Mouse (Mus musculus): ENCODE results near the gene Tomm40l. TPM values are rescaled to one million over a fixed set of nuclear protein-coding genes. Genes with fewer than 3 reads are reported as not detected.

The Tomm40l gene
- polyA plus RNA-seq (2012; rRNA removed) = 75.9 and 77.3 TPM in 2 replicates

DNA sequence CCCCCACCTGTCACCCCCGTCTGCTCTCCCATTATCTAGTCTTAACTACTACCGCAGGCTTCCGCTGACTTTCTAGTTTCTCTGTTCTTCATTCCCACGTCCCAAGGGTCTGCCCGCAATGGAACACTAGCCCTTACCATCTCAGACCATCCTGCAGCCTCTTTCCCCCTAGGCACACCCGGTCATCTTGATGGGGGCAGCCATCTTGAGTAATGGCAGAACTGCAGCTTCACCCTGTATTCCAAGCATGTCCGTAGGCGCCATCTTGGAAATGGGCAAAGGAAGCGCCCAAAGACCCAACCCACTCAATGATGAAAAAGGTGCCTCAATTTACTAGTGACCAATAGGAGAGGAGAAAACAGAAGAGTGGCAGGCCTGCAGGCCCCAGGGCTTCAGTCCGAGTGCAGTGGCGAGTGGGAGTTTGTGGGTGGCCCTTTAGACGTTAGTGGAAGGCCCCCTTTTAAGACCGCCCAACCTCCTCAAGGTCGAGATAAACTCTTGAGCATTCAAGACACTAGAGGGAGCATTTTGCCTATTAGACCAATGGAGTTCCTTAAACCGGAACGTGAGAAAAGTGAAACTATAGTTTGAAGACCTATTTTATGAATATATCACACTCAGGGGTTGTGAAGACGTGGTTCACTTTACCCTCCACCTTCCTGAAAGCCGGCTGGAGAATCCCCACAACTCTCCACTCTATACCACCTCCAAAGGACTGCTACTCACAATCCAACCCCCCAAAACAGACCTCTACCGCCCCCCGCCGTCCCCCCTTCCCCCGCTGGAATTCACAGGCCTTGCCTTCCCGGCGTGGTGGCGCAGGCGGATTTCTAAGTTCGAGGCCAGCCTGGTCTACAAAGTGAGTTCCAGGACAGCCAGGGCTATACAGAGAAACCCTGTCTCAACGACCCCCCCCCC is at the start of gene Tomm40l:
Tomm40l (minus strand) TSS at position 277 of the 918 bp plus-strand sequence.
- DNase-seq (ENCODE audit: extremely low spot score in 1 of 2, low spot score in 1 of 2) = peak; percentile 97 to 99

DNA sequence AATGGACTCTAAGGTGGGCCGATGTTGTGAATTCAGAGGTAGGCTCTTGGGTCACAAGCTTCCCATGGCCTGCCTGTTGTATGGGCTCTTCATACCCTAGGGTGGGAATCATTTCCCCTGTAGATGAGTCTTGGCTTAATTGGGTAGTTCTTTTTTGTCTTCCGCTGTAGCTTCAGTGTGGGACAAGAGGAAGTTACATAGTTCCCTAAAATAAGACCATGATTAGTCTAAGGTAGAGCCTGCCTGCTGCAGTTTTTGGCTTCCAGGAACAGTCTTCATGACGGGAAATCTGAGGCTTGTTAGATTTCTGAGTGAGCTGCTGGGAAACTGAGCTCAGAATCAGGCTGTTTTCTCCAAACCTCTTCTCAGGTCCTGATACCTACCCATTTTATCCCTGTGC is 49.8 kb upstream of the Tomm40l start:
- DNase-seq (ENCODE audit: extremely low spot score in 1 of 2, low spot score in 1 of 2) = no peak

DNA sequence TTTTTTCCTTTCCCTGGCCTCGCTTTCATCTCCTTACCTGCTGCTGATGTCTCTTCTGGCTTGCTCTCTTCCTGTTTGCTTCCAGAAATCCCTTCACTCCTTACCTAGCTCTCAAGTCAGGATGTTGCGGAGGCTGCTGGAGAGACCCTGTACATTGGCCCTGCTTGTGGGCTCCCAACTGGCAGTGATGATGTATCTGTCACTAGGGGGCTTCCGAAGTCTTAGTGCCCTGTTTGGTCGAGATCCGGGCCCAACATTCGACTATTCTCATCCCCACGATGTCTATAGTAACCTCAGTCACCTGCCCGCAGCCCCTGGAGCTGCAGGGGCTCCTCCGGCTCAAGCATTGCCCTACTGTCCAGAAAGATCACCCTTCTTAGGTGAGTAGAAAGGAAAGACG is 49.3 kb upstream of the Tomm40l start:
- no peak for DNase-seq (ENCODE audit: extremely low spot score in 1 of 2, low spot score in 1 of 2)

- DNase-seq (ENCODE audit: extremely low spot score in 1 of 2, low spot score in 1 of 2) = no peak
These were observed 48.9 kb upstream of the Tomm40l start for GRCm38 (mm10) chr1:171271196-171271595.

DNA sequence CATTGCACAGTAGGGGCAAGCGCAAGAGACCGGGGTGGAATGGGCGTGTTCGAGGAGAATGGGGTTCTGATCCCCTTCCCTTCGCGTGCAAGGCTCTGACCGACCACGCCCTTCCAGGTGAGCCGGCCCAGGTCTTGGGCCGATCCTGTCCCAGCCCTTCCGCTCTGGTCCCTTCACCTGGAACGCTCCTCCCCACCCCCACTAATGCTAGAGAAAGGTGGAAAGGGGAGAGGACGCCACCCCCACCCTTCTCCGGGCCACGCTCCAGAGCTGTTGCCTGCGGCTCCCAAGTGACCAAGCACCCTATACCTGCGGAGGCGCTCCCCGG is 48.2 kb upstream of the Tomm40l start:
- DNase-seq (ENCODE audit: extremely low spot score in 1 of 2, low spot score in 1 of 2) = no peak

DNA sequence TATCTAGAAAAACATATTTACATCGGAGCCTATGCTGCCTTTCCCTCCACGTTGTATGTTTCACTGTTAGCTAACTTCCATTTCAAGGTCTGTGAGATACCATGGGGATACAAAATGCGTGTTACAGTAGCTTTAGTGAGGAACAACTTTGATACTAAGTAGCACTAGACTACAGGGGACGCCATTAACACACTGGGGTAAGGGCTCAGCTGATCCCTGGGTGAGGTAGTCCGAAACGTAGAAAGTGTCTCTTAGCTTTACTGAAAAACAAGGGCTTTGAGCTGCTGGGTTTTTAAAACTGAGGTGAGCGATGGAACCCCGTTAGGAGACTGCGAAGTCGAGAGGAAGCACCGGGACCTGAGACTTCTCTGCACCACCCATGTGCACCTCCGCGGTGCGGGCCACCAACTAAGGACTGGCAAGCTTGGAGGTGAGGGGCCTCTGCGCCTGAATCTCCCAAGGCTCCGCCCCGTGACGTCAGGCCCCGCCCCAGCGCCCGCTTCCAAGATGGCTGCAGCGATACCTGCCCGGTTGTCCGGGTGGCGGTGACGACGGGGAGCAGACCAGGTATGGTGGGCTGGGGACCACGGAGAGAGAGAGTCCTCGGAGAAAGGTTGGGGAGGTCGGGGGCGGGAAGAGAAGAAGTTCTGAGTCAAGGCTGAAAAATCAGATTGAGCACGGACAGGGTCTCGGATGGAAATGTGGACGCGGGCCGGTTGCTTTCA is 47.7 kb upstream of the Tomm40l start, which contains the start of gene B4galt3:
B4galt3 (plus strand) TSS at position 481 of the 725 bp plus-strand sequence.
- DNase-seq (ENCODE audit: extremely low spot score in 1 of 2, low spot score in 1 of 2) = peak; percentile 88 to 97

GRCm38 (mm10) chr1:171268341-171268740 is 46.0 kb upstream of the Tomm40l start:
- no peak for DNase-seq (ENCODE audit: extremely low spot score in 1 of 2, low spot score in 1 of 2)

DNA sequence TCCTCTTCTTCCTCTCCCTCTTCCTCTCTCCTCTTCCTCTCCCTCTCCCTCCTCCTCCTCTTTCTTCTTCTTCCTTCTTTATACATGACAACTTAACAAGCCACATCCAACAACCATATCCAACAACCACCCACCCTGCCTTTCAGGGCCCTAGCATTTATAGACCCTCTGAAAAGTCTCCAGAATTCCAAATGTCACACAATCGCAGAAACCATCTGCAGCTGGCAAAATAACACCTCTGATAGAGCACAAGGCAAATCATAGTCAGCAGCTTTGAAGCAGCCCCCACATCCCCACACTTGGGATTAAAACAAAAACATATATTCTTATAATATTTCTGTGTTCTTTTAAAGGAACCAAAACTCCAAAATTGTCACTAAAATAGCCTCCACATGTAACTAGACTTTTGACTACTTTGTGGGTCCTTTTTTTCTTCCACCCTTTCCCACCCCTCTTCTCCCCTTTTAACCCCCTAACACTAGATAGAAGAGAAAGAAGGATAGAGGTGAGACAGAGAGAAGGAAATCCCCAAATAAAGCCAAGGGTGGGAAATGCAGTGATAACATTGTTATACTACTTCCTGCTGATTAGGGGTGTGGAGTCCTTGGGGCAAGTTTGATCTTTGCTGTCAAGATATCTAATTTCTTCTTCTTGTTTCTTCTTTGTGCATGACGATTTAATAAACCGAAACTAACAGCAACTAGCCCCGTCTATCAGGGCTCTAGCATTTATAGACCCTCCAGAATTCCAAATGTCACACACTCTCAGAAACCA is 43.8 kb upstream of the Tomm40l start:
- DNase-seq (ENCODE audit: extremely low spot score in 1 of 2, low spot score in 1 of 2) = peak in 1 of 2 experiments; percentile 61

DNA sequence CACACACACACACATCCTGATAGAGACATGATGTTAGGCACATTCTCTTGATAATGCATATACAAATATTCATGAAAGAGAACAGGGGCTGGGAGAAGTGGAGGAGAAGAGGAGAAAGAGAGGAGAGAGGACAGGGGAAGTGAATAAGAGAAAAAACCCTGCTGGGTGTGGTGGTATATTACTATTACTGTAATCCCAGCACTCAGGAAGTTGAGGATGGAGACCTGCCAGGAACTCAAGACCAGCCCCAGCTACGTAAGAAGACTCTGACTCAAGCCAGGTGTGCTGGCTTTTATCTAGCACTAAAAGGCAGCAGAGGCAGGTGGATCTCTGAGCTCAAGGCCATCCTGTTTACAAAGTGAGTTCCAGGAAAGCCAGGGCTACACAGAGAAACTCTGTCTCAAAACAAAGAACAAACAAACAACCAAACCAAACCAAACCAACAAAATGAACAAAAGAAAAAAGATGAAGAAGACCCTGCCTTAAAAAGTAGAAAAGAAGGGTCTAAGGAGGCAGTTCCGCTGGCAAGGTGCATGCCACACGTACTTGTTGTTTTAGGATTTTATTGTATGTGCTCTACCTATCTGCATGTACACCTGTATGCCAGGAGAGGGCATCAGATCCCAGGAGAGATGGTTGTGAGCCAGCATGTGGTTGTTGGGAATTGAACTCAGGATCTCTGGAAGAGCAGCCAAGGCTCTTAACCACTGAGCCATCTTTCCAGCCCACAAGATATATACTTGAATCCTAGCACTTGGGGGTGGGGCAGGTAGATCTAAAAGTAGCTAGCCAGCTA is 41.5 kb upstream of the Tomm40l start:
- no peak for DNase-seq (ENCODE audit: extremely low spot score in 1 of 2, low spot score in 1 of 2)

- peak in 1 of 2 experiments; percentile 66 for DNase-seq (ENCODE audit: extremely low spot score in 1 of 2, low spot score in 1 of 2)
These were observed 40.9 kb upstream of the Tomm40l start for GRCm38 (mm10) chr1:171263185-171263611.

GRCm38 (mm10) chr1:171262594-171263130 is 40.3 kb upstream of the Tomm40l start:
- peak; percentile 91 to 95 for DNase-seq (ENCODE audit: extremely low spot score in 1 of 2, low spot score in 1 of 2)

DNA sequence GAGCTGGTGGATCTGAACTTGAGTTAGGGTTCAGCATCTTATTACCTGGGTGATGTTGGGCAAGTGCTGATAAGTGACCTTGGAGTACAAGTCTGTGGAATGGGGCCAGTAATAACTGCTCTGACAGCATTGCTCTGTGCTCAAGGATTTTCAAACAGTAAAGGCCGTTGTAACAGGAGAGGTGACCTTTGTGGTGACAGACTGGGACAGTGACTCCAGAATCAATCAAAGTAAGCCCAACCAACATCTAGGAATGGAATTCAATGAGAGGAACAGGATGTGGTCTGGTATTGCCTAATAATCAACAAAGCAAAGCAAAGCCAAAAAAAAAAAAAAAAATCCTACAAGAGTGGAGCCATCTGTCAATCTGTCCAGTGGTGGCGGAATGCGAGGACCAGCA is 38.0 kb upstream of the Tomm40l start:
- no peak for DNase-seq (ENCODE audit: extremely low spot score in 1 of 2, low spot score in 1 of 2)

DNA sequence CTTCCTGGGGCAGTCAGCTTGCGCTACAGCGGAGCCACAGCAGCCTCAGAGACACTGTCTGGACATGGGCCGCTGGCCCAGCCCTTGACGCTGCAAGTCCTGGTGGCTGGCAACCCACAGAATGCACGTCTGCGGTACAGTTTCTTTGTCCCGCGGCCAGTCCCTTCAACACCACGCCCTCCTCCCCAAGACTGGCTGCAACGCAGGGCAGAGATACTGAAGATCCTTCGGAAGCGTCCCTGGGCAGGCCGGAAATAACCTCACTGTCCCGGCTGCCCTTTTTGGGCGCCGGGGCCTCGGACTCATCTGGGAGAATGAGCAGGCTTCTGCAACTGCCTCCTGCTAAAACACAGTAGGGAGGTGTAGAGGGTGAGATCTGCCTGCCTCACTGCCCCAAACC is 36.6 kb upstream of the Tomm40l start:
- no peak for DNase-seq (ENCODE audit: extremely low spot score in 1 of 2, low spot score in 1 of 2)

- DNase-seq (ENCODE audit: extremely low spot score in 1 of 2, low spot score in 1 of 2) = no peak
These were observed 35.5 kb upstream of the Tomm40l start for GRCm38 (mm10) chr1:171257781-171258180.

GRCm38 (mm10) chr1:171256937-171257548 is 34.7 kb upstream of the Tomm40l start:
- peak in 1 of 2 experiments; percentile 83 for DNase-seq (ENCODE audit: extremely low spot score in 1 of 2, low spot score in 1 of 2)

- no peak for DNase-seq (ENCODE audit: extremely low spot score in 1 of 2, low spot score in 1 of 2)
These were observed 33.9 kb upstream of the Tomm40l start for GRCm38 (mm10) chr1:171256095-171256818.

DNA sequence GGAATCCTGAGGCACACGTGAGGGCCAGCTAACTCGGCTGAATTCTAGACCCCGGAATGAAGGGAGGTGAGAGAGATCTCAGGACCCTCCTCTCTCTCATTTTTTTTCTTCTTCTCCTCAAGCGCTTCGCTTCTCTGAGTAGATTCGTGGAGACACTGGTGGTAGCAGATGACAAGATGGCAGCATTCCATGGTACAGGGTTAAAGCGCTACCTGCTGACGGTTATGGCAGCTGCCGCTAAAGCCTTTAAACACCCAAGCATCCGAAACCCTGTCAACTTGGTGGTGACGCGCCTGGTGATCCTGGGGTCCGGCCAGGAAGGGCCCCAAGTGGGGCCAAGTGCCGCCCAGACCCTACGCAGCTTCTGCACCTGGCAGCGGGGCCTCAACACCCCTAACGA is 30.1 kb upstream of the Tomm40l start:
- no peak for DNase-seq (ENCODE audit: extremely low spot score in 1 of 2, low spot score in 1 of 2)

GRCm38 (mm10) chr1:171251594-171252324 is 29.4 kb upstream of the Tomm40l start:
- no peak for DNase-seq (ENCODE audit: extremely low spot score in 1 of 2, low spot score in 1 of 2)

Data from frontal cortex, adult 2 months (tissue).